Mouse (Mus musculus): ENCODE data around the gene Tmc8.

GRCm38 (mm10) chr11:117748628-117749027 lies 33.2 kb upstream of the Tmc8 start:
- TF ChIP-seq ZNF384 (IDR thresholded peaks at IDR 0.05; ENCODE audit: low read depth, low read length) (no peak), MAFK (IDR thresholded peaks at IDR 0.05; ENCODE audit: insufficient read depth, low read depth, low read length) (no peak)
